Mouse (Mus musculus): ENCODE data around the gene Apoa5. TPM values are rescaled to one million over a fixed set of nuclear protein-coding genes. Genes with fewer than 3 reads are reported as not detected.
"Not testable (repeated sequence)": the region's sequence is repeated elsewhere in the genome, so short reads cannot be mapped to it uniquely, and the experiment has no call there.

Gene Apoa5
- polyA plus RNA-seq, 1 experiment from 2014 or later, result not detected

GRCm38 (mm10) chr9:46317957-46318356, 49.5 kb downstream of the Apoa5 start:
- ATAC-seq, result no peak
- no peak overlapping the region for H3K9ac ChIP-seq (ENCODE audit: low read depth, low read length)
- H3K9me3 ChIP-seq (ENCODE audit: control insufficient read depth, low read length), result peaks cover 2% of the 10 kb centered on the region; the same call in 1 of the 2 replicates
- H3K4me3 ChIP-seq (ENCODE audit: low read length), result no peak overlapping the region
- no peak overlapping the region for H3K4me2 ChIP-seq (ENCODE audit: low read length)
- H3K4me1 ChIP-seq (ENCODE audit: control insufficient read depth, insufficient read depth, low read depth, low read length), result peaks cover 16% of the 10 kb centered on the region
- 90% methylated on average over 3 of the region's 3 CpGs for WGBS
- no peaks in the 10 kb centered on the region; the same call in 1 of the 2 replicates for H3K27me3 ChIP-seq (replicated peaks; ENCODE audit: control insufficient read depth, insufficient read depth, low read length)
- H3K27ac ChIP-seq (ENCODE audit: low read depth, low read length), result no peak overlapping the region
- H3K36me3 ChIP-seq (ENCODE audit: control insufficient read depth, insufficient read depth, low read length), result no peaks in the 10 kb centered on the region

- 87% methylated on average over 6 of the region's 6 CpGs for WGBS
Measured at GRCm38 (mm10) chr9:46319886-46320285, 51.5 kb downstream of the Apoa5 start, which contains the start of gene 4931429L15Rik. TSS of gene 4931429L15Rik (minus strand) at chr9:46319986.

GRCm38 (mm10) chr9:46320461-46320860, 52.0 kb downstream of the Apoa5 start:
- WGBS, result 90% methylated on average over 2 of the region's 2 CpGs
- peaks cover 2% of the 10 kb centered on the region; the same call in 1 of the 2 replicates for H3K9me3 ChIP-seq (ENCODE audit: control insufficient read depth, low read length)
- no peak overlapping the region for H3K4me2 ChIP-seq (ENCODE audit: low read length)
- no peak for ATAC-seq
- H3K27ac ChIP-seq (ENCODE audit: low read depth, low read length), result no peak overlapping the region
- H3K9ac ChIP-seq (ENCODE audit: low read depth, low read length), result no peak overlapping the region
- H3K36me3 ChIP-seq (ENCODE audit: control insufficient read depth, insufficient read depth, low read length), result no peaks in the 10 kb centered on the region
- peaks cover 15% of the 10 kb centered on the region for H3K4me1 ChIP-seq (ENCODE audit: control insufficient read depth, insufficient read depth, low read depth, low read length)
- no peaks in the 10 kb centered on the region for H3K27me3 ChIP-seq (replicated peaks; ENCODE audit: control insufficient read depth, insufficient read depth, low read length)
- no peak overlapping the region for H3K4me3 ChIP-seq (ENCODE audit: low read length)

More at GRCm38 (mm10) chr9:46319886-46320285, 51.5 kb downstream of the Apoa5 start, which contains the start of gene 4931429L15Rik:
- H3K27ac ChIP-seq (ENCODE audit: low read depth, low read length); H3K27me3 ChIP-seq (replicated peaks; ENCODE audit: control insufficient read depth, insufficient read depth, low read length); ATAC-seq; H3K4me2 ChIP-seq (ENCODE audit: low read length); H3K9me3 ChIP-seq (ENCODE audit: control insufficient read depth, low read length); H3K4me3 ChIP-seq (ENCODE audit: low read length); H3K36me3 ChIP-seq (ENCODE audit: control insufficient read depth, insufficient read depth, low read length); H3K9ac ChIP-seq (ENCODE audit: low read depth, low read length): not testable (repeated sequence)
- peaks cover 16% of the 10 kb centered on the region for H3K4me1 ChIP-seq (ENCODE audit: control insufficient read depth, insufficient read depth, low read depth, low read length)

Other genes starting within 250 kb of the Apoa5 start
- gene Apoa1, start 40.1 kb upstream of the Apoa5 start, polyA plus RNA-seq (2015; fragmentation: Nextera tagmentation; extraction: Ambion mirVana), result 2.7 and 4.1 TPM in 2 replicates
- gene Apoc3, start 33.0 kb upstream of the Apoa5 start, polyA plus RNA-seq (2015; fragmentation: Nextera tagmentation; extraction: Ambion mirVana), result not detected in 2 replicates
- gene Apoa4, start 27.9 kb upstream of the Apoa5 start, polyA plus RNA-seq (2015; fragmentation: Nextera tagmentation; extraction: Ambion mirVana), result not detected in 2 replicates
- 57.8 TPM in 2 replicates for gene Zpr1, start 4.4 kb downstream of the Apoa5 start, polyA plus RNA-seq (2015; fragmentation: Nextera tagmentation; extraction: Ambion mirVana)
- gene Bud13, start 14.4 kb downstream of the Apoa5 start, polyA plus RNA-seq (2015; fragmentation: Nextera tagmentation; extraction: Ambion mirVana), result 15.1 and 17.1 TPM in 2 replicates
- not detected in 2 replicates for gene 4931429L15Rik, start 51.4 kb downstream of the Apoa5 start, polyA plus RNA-seq (2015; fragmentation: Nextera tagmentation; extraction: Ambion mirVana)